Mouse (Mus musculus) stomach, embryonic 14.5 days (tissue): ENCODE measurements around the gene Evi2. TPM values are rescaled to one million over a fixed set of nuclear protein-coding genes. Genes with fewer than 3 reads are reported as not detected.

Experiments used
- ATAC-seq: fragments of 200-750 bp; cut with Nextera tagmentation; 2 replicates; pipeline ENCODE4 v1.8.0; 2017; ENCODE audit warnings: low read depth, moderate TSS enrichment; ENCODE audit not compliant: insufficient number of reproducible peaks, insufficient read depth, low FRiP score
- H3K27ac ChIP-seq: fragments of 300-500 bp; sonication (generic); 2 replicates; pipeline ENCODE4 v1.5.1; 2014; ENCODE audit warnings: mild to moderate bottlenecking, low read length, moderate library complexity, mixed read lengths
- H3K27me3 ChIP-seq: fragments of 300-500 bp; sonication (generic); 2 replicates; pipeline ENCODE4 v1.6.1; 2014; ENCODE audit warnings: low read length, control low read depth, mixed read lengths; ENCODE audit not compliant: control insufficient read depth, insufficient read depth
- H3K36me3 ChIP-seq: fragments of 300-500 bp; sonication (generic); 2 replicates; pipeline ENCODE4 v1.6.1; 2014; ENCODE audit warnings: mild to moderate bottlenecking, control low read depth, low read length, moderate library complexity, mixed read lengths; ENCODE audit not compliant: control insufficient read depth, insufficient read depth
- H3K4me1 ChIP-seq: fragments of 300-500 bp; sonication (generic); 2 replicates; pipeline ENCODE4 v1.6.1; 2014; ENCODE audit warnings: low read length, control low read depth, mixed read lengths; ENCODE audit not compliant: control insufficient read depth, insufficient read depth
- H3K4me2 ChIP-seq: fragments of 300-500 bp; sonication (generic); replicated peaks from 2 replicates; pipeline ENCODE4 v1.6.1; 2014; ENCODE audit warnings: low read depth, low read length, control low read depth
- H3K4me3 ChIP-seq: fragments of 300-500 bp; sonication (generic); 2 replicates; pipeline ENCODE4 v1.5.1; 2014; ENCODE audit warnings: low read depth, low read length, control low read depth
- H3K9ac ChIP-seq: fragments of 300-500 bp; sonication (generic); replicated peaks from 2 replicates; pipeline ENCODE4 v1.6.1; 2014; ENCODE audit warnings: low read depth, mild to moderate bottlenecking, control low read depth, low read length, moderate library complexity, mixed read lengths
- H3K9me3 ChIP-seq: fragments of 300-500 bp; sonication (generic); 2 replicates; pipeline ENCODE4 v1.6.1; 2016; ENCODE audit warnings: low read depth, low read length, control low read depth; ENCODE audit not compliant: control insufficient read depth
- WGBS: fragments of 180-500 bp; shearing (Covaris S2); extraction: QIAGEN DNeasy Blood & Tissue Kit; methylation state at CpG from one replicate; pipeline ENCODE4 v1.1.7; 2014; 5-methylcytosine and 5-hydroxymethylcytosine counted together
- polyA plus RNA-seq: library from polyadenylated mRNA; unstranded; fragments of >200 nt; fragmentation: Nextera tagmentation; extraction: Ambion mirVana; gene quantifications from 2 replicates; pipeline ENCODE4 v1.2.1, GENCODE M21; 2014

Evi2 gene
- polyA plus RNA-seq, 1 experiment from 2014 or later = 2.2 TPM

GRCm38 (mm10) chr11:79503845-79504244, 26.5 kb downstream of the Evi2 start, which contains the start of gene Omg:
TSS of gene Omg (minus strand) at chr11:79504084.
- Histone ChIP-seq H3K27ac (no peak within 1 kb of the TSS), H3K27me3 (no peaks in the 10 kb centered on the region), H3K4me1 (no peaks in the 10 kb centered on the region), H3K4me2 (no peak within 1 kb of the TSS), H3K9me3 (no peaks in the 10 kb centered on the region), H3K36me3 (no peaks in the 10 kb centered on the region), H3K4me3 (no peak within 1 kb of the TSS), H3K9ac (no peak within 1 kb of the TSS)
- 57% methylated on average over 8 of the region's 8 CpGs for WGBS
- ATAC-seq = no peak

- 73% methylated on average over 2 of the region's 2 CpGs for WGBS
- Histone ChIP-seq H3K9ac (no peak overlapping the region), H3K9me3 (no peaks in the 10 kb centered on the region), H3K27ac (no peak overlapping the region), H3K27me3 (no peaks in the 10 kb centered on the region), H3K4me2 (no peak overlapping the region), H3K4me3 (no peak overlapping the region), H3K4me1 (no peaks in the 10 kb centered on the region), H3K36me3 (no peaks in the 10 kb centered on the region)
- no peak for ATAC-seq
Observed at GRCm38 (mm10) chr11:79502917-79503316, 27.5 kb downstream of the Evi2 start.

- no peak overlapping the region for H3K27ac ChIP-seq
- no peak for ATAC-seq
- no peak overlapping the region for H3K4me2 ChIP-seq
- no peaks in the 10 kb centered on the region for H3K4me1 ChIP-seq
- no peaks in the 10 kb centered on the region for H3K36me3 ChIP-seq
- H3K9me3 ChIP-seq = no peaks in the 10 kb centered on the region
- no peak overlapping the region for H3K4me3 ChIP-seq
- no peaks in the 10 kb centered on the region for H3K27me3 ChIP-seq
- 83% methylated on average over 10 of the region's 10 CpGs for WGBS
- no peak overlapping the region for H3K9ac ChIP-seq
Observed at GRCm38 (mm10) chr11:79494976-79495800, 35.2 kb downstream of the Evi2 start.

DNA sequence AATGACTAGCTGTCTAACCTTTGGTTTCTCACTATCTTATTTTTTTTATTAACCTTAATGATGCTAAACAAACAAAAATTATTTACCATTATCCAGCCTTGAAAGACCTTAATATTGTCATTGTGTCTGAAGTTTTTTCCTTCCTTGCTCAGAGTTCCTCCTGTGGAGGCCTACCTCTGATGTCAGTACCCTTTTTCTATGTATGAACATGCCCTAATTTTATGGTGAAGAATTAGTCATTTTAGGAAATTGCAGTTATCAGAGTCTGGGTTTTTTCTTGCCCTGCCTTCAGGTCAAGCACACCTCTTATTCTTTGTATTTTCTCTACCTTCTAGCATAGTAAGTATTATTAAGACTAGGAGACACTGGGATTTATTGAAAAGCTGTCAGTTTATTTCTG, 45.7 kb downstream of the Evi2 start:
- peaks cover 7% of the 10 kb centered on the region; the same call in 1 of the 2 replicates for H3K4me1 ChIP-seq
- H3K9me3 ChIP-seq = no peaks in the 10 kb centered on the region
- no peak overlapping the region for H3K4me2 ChIP-seq
- no peak overlapping the region for H3K27ac ChIP-seq
- no peak overlapping the region for H3K4me3 ChIP-seq
- peaks cover 3% of the 10 kb centered on the region; the same call in 1 of the 2 replicates for H3K36me3 ChIP-seq
- ATAC-seq = no peak
- H3K9ac ChIP-seq = no peak overlapping the region
- no peaks in the 10 kb centered on the region for H3K27me3 ChIP-seq

- H3K4me1 ChIP-seq = peaks cover 3% of the 10 kb centered on the region; the same call in 1 of the 2 replicates
- no peak overlapping the region for H3K9ac ChIP-seq
- no peaks in the 10 kb centered on the region for H3K9me3 ChIP-seq
- H3K4me2 ChIP-seq = no peak overlapping the region
- H3K27me3 ChIP-seq = no peaks in the 10 kb centered on the region
- peaks cover under 1% of the 10 kb centered on the region; the same call in 1 of the 2 replicates for H3K36me3 ChIP-seq
- ATAC-seq = no peak
- H3K27ac ChIP-seq = no peak overlapping the region
- 60% methylated on average over 7 of the region's 7 CpGs for WGBS
- no peak overlapping the region for H3K4me3 ChIP-seq
Observed at GRCm38 (mm10) chr11:79483876-79484528, 46.4 kb downstream of the Evi2 start.

DNA sequence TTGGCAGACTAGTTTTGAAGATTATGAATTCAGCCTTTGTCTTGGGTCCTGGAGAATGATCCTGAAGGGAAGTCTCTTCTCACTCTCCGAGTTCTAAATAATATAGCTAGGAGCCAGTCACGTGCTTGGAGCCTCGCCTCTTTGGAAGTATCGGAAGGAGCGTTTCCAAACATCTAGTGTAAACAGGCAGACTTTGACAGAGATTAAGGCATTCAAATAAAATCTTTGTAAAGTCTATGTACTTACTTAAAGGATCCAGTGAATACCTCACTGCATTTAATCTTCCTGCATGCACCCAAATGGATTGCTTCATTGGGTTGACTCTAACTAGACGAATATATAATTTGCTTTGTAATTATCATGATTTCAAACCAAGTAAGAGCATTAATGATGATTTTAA, 47.0 kb downstream of the Evi2 start:
- Histone ChIP-seq H3K9ac (no peak overlapping the region), H3K27me3 (no peaks in the 10 kb centered on the region), H3K4me3 (no peak overlapping the region), H3K4me2 (no peak overlapping the region), H3K36me3 (peaks cover under 1% of the 10 kb centered on the region), H3K27ac (no peak overlapping the region), H3K9me3 (no peaks in the 10 kb centered on the region), H3K4me1 (0 out of 2 replicates have a peak, but pooled peaks cover 3% of the 10 kb centered on the region)
- no peak for ATAC-seq
- 59% methylated on average over 6 of the region's 6 CpGs for WGBS

DNA sequence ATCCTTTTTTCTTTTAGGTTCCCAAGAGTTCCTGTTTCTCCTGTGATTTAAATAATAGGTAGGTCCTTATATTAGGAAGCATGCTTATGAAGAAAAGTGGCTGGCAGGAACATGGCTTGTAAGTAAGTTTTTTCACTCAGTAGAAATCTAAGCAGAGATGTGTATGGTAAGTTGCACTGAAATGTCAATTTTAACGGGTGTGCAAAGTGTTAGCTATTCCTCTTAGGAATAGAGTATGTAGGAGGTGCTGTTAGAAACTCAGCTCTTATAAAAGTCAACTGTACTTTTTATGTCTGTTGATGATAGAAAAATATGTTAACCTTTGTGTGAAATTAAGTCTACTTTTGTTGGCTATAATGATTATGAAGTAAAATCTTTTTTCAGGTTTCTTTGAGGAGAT, 62.3 kb downstream of the Evi2 start:
- Histone ChIP-seq H3K36me3 (peaks cover 39% of the 10 kb centered on the region), H3K4me2 (no peak overlapping the region), H3K9ac (no peak overlapping the region), H3K9me3 (no peaks in the 10 kb centered on the region), H3K4me3 (no peak overlapping the region), H3K27me3 (no peaks in the 10 kb centered on the region), H3K4me1 (no peaks in the 10 kb centered on the region), H3K27ac (no peak overlapping the region)
- ATAC-seq = no peak
- WGBS = 67% methylated on average over 1 of the region's 1 CpGs
